ENCODE assay signal across 17 mouse cellular contexts in genomic region chr12:3355068-3355467, GRCm38 (mm10). TPM values are rescaled to one million over a fixed set of nuclear protein-coding genes. Genes with fewer than 3 reads are reported as not detected.
A peak's percentile ranks its signal among the peaks of the same experiment; 100 is the strongest.
DNase-seq lines count a peak whose midpoint lies in the region; ATAC-seq and TF ChIP-seq lines count a peak whose summit lies in the region.
"Had no signal": no experiment of that assay in that cellular context is flagged by ENCODE, and none has a peak within 500 bp of the region (broad histone marks: within the 10 kb centered on the region; RNA-seq: fewer than 3 reads in every experiment).

No protein-coding gene starts in this region.

- no peak overlapping the region for H3K4me3 ChIP-seq in midbrain, embryonic 11.5 days (ENCODE audit: low read depth, low read length)
- no peak overlapping the region for H3K4me3 ChIP-seq in midbrain, embryonic 15.5 days
- H3K4me3 ChIP-seq in bone marrow macrophage, adult 2 months (ENCODE audit: insufficient read depth, low read length), result no peak overlapping the region
- H3K4me3 ChIP-seq in stomach, postnatal 0 days (ENCODE audit: low read depth, low read length), result no peak overlapping the region
- H3K4me3 ChIP-seq: forebrain, embryonic 13.5 days; heart, embryonic 13.5 days; hindbrain, embryonic 15.5 days had no signal

- no peak overlapping the region for H3K9ac ChIP-seq in midbrain, embryonic 11.5 days (ENCODE audit: low read length)
- H3K9ac ChIP-seq in midbrain, embryonic 15.5 days, result no peak overlapping the region
- no peak overlapping the region for H3K9ac ChIP-seq in stomach, postnatal 0 days (ENCODE audit: low read length)
- H3K9ac ChIP-seq: forebrain, embryonic 13.5 days; forebrain, postnatal 0 days; heart, embryonic 13.5 days; hindbrain, embryonic 15.5 days had no signal

- H3K27me3 ChIP-seq in midbrain, embryonic 11.5 days (ENCODE audit: control insufficient read depth, insufficient read depth, low read length), result no peaks in the 10 kb centered on the region; the same call in 1 of the 2 replicates
- H3K27me3 ChIP-seq in midbrain, embryonic 15.5 days (replicated peaks), result no peaks in the 10 kb centered on the region
- no peaks in the 10 kb centered on the region for H3K27me3 ChIP-seq in splenic B cell, adult 2 months (ENCODE audit: control insufficient read depth, insufficient read depth, low read length, poor library complexity, severe bottlenecking)
- no peaks in the 10 kb centered on the region for H3K27me3 ChIP-seq in stomach, postnatal 0 days (ENCODE audit: control insufficient read depth, insufficient read depth, low read length)
- H3K27me3 ChIP-seq: forebrain, embryonic 13.5 days; heart, embryonic 13.5 days; hindbrain, embryonic 15.5 days had no signal

- H3K27ac ChIP-seq in midbrain, embryonic 11.5 days (ENCODE audit: low read depth, low read length), result no peak overlapping the region
- H3K27ac ChIP-seq in midbrain, embryonic 15.5 days, result no peak overlapping the region
- 0 out of 2 replicates have a peak overlapping the region, but pooled peaks have one; percentile 3 for H3K27ac ChIP-seq in bone marrow macrophage, adult 2 months (ENCODE audit: insufficient read depth, low read depth, low read length)
- H3K27ac ChIP-seq in stomach, postnatal 0 days (replicated peaks), result no peak overlapping the region
- H3K27ac ChIP-seq: forebrain, embryonic 13.5 days; heart, embryonic 13.5 days; hindbrain, embryonic 15.5 days had no signal

- TF ChIP-seq POLR2A in bone marrow macrophage, adult 2 months (IDR thresholded peaks at IDR 0.05; ENCODE audit: borderline replicate concordance, low read depth, low read length), result no peak

- no peaks in the 10 kb centered on the region for H3K36me3 ChIP-seq in midbrain, embryonic 11.5 days (ENCODE audit: control insufficient read depth, insufficient read depth, low read length)
- H3K36me3 ChIP-seq in midbrain, embryonic 15.5 days (replicated peaks), result no peaks in the 10 kb centered on the region
- no peaks in the 10 kb centered on the region for H3K36me3 ChIP-seq in splenic B cell, adult 2 months (ENCODE audit: control insufficient read depth, insufficient read depth, low read length, poor library complexity, severe bottlenecking)
- H3K36me3 ChIP-seq in stomach, postnatal 0 days (ENCODE audit: control insufficient read depth, insufficient read depth, low read length), result no peaks in the 10 kb centered on the region
- H3K36me3 ChIP-seq: G1E; heart, embryonic 13.5 days; hindbrain, embryonic 15.5 days had no signal

- DNase-seq in midbrain, embryonic 11.5 days (ENCODE audit: low spot score, missing footprints), result peak; percentile 71
- DNase-seq in A20 (ENCODE audit: low read depth, low spot score), result peak; percentile 86
- peak; percentile 53 for DNase-seq in splenic B cell, adult 2 months (ENCODE audit: low read depth, low spot score)
- no peak for DNase-seq in stomach, postnatal 0 days (ENCODE audit: low spot score)
- DNase-seq: adrenal gland, adult 8-10 months; cerebellum, adult 11-12 months; cerebellum, adult 9-10 months; cerebellum, postnatal 25 days; forebrain, postnatal 0 days; gastrocnemius, postnatal 14 days; heart, postnatal 36 days had no signal

- H3K4me1 ChIP-seq in midbrain, embryonic 11.5 days (ENCODE audit: control insufficient read depth, insufficient read depth, low read length), result no peaks in the 10 kb centered on the region
- no peaks in the 10 kb centered on the region for H3K4me1 ChIP-seq in midbrain, embryonic 15.5 days
- peaks cover 19% of the 10 kb centered on the region for H3K4me1 ChIP-seq in bone marrow macrophage, adult 2 months (ENCODE audit: control insufficient read depth, insufficient read depth, low read length)
- no peaks in the 10 kb centered on the region for H3K4me1 ChIP-seq in stomach, postnatal 0 days (replicated peaks; ENCODE audit: control insufficient read depth, insufficient read depth)
- H3K4me1 ChIP-seq: forebrain, embryonic 13.5 days; heart, embryonic 13.5 days; hindbrain, embryonic 15.5 days had no signal

- ATAC-seq in midbrain, embryonic 11.5 days (ENCODE audit: low FRiP score), result no peak
- no peak for ATAC-seq in midbrain, embryonic 15.5 days (replicated peaks)
- no peak for ATAC-seq in stomach, postnatal 0 days (ENCODE audit: low FRiP score, low TSS enrichment)
- ATAC-seq: forebrain, embryonic 13.5 days; forebrain, postnatal 0 days had no signal

- no peak for TF ChIP-seq EP300 in stomach, postnatal 0 days (optimal IDR thresholded peaks at IDR 0.05)

- 86% methylated on average over 8 of the region's 8 CpGs for WGBS in midbrain, embryonic 11.5 days
- WGBS in midbrain, embryonic 15.5 days, result 89% methylated on average over 8 of the region's 8 CpGs
- 80% methylated on average over 8 of the region's 8 CpGs for WGBS in stomach, postnatal 0 days

- no peaks in the 10 kb centered on the region for H3K9me3 ChIP-seq in midbrain, embryonic 11.5 days (ENCODE audit: control insufficient read depth, low read length)
- H3K9me3 ChIP-seq in midbrain, embryonic 15.5 days, result no peaks in the 10 kb centered on the region
- no peaks in the 10 kb centered on the region for H3K9me3 ChIP-seq in stomach, postnatal 0 days (ENCODE audit: control insufficient read depth, low read length)
- H3K9me3 ChIP-seq: forebrain, embryonic 13.5 days; G1E; heart, embryonic 13.5 days; hindbrain, embryonic 15.5 days had no signal

- TF ChIP-seq CTCF in bone marrow macrophage, adult 2 months (IDR thresholded peaks at IDR 0.05; ENCODE audit: low read depth, low read length), result no peak
- TF ChIP-seq CTCF in stomach, postnatal 0 days (IDR thresholded peaks at IDR 0.05; ENCODE audit: low read depth), result no peak

- no peak overlapping the region for H3K4me2 ChIP-seq in midbrain, embryonic 11.5 days
- no peak overlapping the region for H3K4me2 ChIP-seq in midbrain, embryonic 15.5 days
- no peak overlapping the region for H3K4me2 ChIP-seq in stomach, postnatal 0 days (replicated peaks; ENCODE audit: low read depth)
- H3K4me2 ChIP-seq: forebrain, embryonic 13.5 days; heart, embryonic 13.5 days; hindbrain, embryonic 15.5 days had no signal

RNA-seq across cellular contexts. Expression of gene Kif3c, which starts 9.9 kb away (rescaled TPM):
- 24.0 and 25.7 TPM in 2 replicates for polyA plus RNA-seq in midbrain, embryonic 11.5 days (2014; fragmentation: Nextera tagmentation; extraction: Ambion mirVana)
- 94.9 and 95.6 TPM in 2 replicates for polyA plus RNA-seq in midbrain, embryonic 15.5 days (2015; fragmentation: Nextera tagmentation; extraction: Ambion mirVana)
- polyA plus RNA-seq in bone marrow macrophage, adult 2 months (2012; ENCODE audit: insufficient read depth, insufficient read length, missing spikeins), result 22.0 and 24.7 TPM in 2 replicates
- 2.5 TPM in 2 replicates for polyA plus RNA-seq in stomach, postnatal 0 days (2015; fragmentation: Nextera tagmentation; extraction: Ambion mirVana)

RNA-seq across cellular contexts. Expression of gene Rab10, which starts 45.3 kb away (rescaled TPM):
- polyA plus RNA-seq in midbrain, embryonic 11.5 days (2014; fragmentation: Nextera tagmentation; extraction: Ambion mirVana), result 118 and 124 TPM in 2 replicates
- polyA plus RNA-seq in midbrain, embryonic 15.5 days (2015; fragmentation: Nextera tagmentation; extraction: Ambion mirVana), result 145 and 148 TPM in 2 replicates
- polyA plus RNA-seq in bone marrow macrophage, adult 2 months (2012; ENCODE audit: insufficient read depth, insufficient read length, missing spikeins), result 143 and 145 TPM in 2 replicates
- 83.9 and 91.2 TPM in 2 replicates for polyA plus RNA-seq in stomach, postnatal 0 days (2015; fragmentation: Nextera tagmentation; extraction: Ambion mirVana)
